Mouse (Mus musculus): ENCODE results near the gene Sypl2. TPM values are rescaled to one million over a fixed set of nuclear protein-coding genes. Genes with fewer than 3 reads are reported as not detected.

Gene Sypl2
- polyA plus RNA-seq, 1 experiment from 2014 or later: 2.3 TPM

GRCm38 (mm10) chr3:108185460-108186097 lies 40.9 kb downstream of the Sypl2 start:
- Histone ChIP-seq H3K4me2 (ENCODE audit: low read length) (peak overlapping the region; percentile 80), H3K9ac (replicated peaks; ENCODE audit: low read depth, low read length) (peak overlapping the region; percentile 81), H3K27me3 (replicated peaks; ENCODE audit: control insufficient read depth, insufficient read depth, low read length) (no peaks in the 10 kb centered on the region), H3K4me1 (replicated peaks; ENCODE audit: control insufficient read depth, insufficient read depth, low read length) (peaks cover 28% of the 10 kb centered on the region), H3K9me3 (ENCODE audit: control insufficient read depth, low read length) (no peaks in the 10 kb centered on the region), H3K4me3 (replicated peaks; ENCODE audit: low read length) (peak overlapping the region; percentile 74), H3K36me3 (ENCODE audit: control insufficient read depth, insufficient read depth) (no peaks in the 10 kb centered on the region), H3K27ac (ENCODE audit: low read length) (no peak overlapping the region)
- ATAC-seq: no peak
- WGBS: 3% methylated on average over 16 of the region's 16 CpGs

DNA sequence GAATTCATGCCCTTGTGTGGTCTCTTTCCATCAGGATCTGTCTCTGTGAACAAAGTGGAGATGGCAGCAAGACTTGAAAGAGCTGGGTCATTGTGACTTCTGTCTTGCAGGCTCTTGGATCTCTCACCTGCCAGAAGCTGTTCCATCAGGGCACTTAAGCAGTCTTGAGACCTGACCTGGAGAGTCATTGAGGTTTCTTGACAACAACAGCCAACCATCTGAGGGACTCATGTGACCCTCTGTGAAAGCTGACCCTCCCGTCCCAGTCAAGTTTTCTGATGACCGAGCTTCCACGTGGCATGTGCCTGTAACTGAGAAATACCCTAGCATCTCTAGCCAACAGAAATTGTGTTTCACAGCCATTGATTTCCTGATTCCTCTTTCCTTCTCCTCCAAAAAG lies 41.7 kb downstream of the Sypl2 start:
- no peak overlapping the region for H3K4me3 ChIP-seq (replicated peaks; ENCODE audit: low read length)
- no peak overlapping the region for H3K4me2 ChIP-seq (ENCODE audit: low read length)
- H3K9me3 ChIP-seq (ENCODE audit: control insufficient read depth, low read length): no peaks in the 10 kb centered on the region
- no peaks in the 10 kb centered on the region for H3K27me3 ChIP-seq (replicated peaks; ENCODE audit: control insufficient read depth, insufficient read depth, low read length)
- WGBS: 76% methylated on average over 3 of the region's 3 CpGs
- peaks cover 27% of the 10 kb centered on the region for H3K4me1 ChIP-seq (replicated peaks; ENCODE audit: control insufficient read depth, insufficient read depth, low read length)
- H3K9ac ChIP-seq (replicated peaks; ENCODE audit: low read depth, low read length): no peak overlapping the region
- no peak for ATAC-seq
- no peak overlapping the region for H3K27ac ChIP-seq (ENCODE audit: low read length)
- H3K36me3 ChIP-seq (ENCODE audit: control insufficient read depth, insufficient read depth): no peaks in the 10 kb centered on the region

DNA sequence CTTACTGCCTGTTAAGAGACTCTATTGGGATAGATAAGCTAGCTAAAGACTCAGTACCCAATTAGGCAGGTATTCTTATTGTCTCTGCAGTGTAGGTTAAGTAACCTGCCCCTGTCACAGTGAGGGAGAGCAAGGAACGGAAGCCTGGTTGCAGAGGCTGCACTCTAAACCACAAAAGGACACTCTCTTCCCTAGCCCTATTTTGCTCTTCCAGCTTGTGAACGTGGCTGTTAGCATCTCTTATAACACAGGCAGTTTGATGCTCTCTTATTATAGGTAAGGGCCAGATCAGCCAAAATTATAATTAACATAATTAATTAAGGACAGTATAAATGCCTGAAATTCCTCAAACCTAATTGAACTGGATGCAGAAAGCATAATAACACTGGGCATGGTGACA lies 45.9 kb downstream of the Sypl2 start:
- peaks cover 5% of the 10 kb centered on the region for H3K4me1 ChIP-seq (replicated peaks; ENCODE audit: control insufficient read depth, insufficient read depth, low read length)
- no peaks in the 10 kb centered on the region for H3K9me3 ChIP-seq (ENCODE audit: control insufficient read depth, low read length)
- H3K27ac ChIP-seq (ENCODE audit: low read length): no peak overlapping the region
- no peak overlapping the region for H3K4me2 ChIP-seq (ENCODE audit: low read length)
- no peak overlapping the region for H3K4me3 ChIP-seq (replicated peaks; ENCODE audit: low read length)
- no peak for ATAC-seq
- H3K27me3 ChIP-seq (replicated peaks; ENCODE audit: control insufficient read depth, insufficient read depth, low read length): no peaks in the 10 kb centered on the region
- H3K9ac ChIP-seq (replicated peaks; ENCODE audit: low read depth, low read length): no peak overlapping the region
- H3K36me3 ChIP-seq (ENCODE audit: control insufficient read depth, insufficient read depth): no peaks in the 10 kb centered on the region
- WGBS: 14% methylated on average over 2 of the region's 2 CpGs

DNA sequence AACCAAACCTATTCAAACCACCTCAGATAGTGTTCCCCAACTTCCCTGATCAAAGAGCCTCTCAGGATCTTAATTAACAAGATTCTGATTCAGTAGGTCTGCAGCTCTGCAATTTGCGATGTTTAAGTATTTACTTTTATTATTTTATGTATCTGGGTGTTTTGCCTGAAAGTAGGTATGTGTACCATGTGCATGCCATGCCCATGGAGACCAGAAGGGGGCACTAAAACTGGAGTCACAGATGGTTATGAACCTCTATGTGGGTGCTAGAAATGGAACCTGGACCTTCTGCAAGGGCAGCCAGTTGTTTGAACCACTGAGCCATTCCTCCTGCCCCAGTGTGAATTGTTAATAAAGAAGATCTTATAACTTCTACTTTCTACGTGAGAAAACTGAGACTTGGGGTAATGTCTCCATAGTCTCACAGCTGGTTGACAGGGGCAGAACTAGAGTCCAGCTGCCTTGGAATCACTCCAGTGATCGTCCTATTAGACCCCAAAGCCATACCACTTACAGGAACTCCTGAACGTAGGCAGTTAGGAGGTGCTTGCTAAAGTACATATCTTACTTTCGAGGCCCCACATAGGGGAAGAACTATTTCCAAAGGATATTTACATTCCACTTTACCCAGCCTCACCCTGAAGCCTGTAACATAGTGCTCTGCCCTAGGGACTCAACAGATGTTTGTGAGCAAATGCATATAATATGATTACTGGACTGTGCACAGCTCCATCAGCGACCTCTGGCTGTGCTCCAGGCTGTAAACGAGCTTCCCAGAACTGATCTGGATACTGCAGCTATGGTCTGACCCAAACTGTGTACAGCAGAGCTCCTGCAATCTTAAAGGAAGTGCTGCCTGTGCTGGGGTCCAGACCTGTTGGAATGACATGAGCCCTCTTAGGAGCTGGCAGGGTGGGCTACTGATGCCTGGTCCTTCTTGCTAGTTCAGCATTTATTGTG lies 47.4 kb downstream of the Sypl2 start:
- H3K4me1 ChIP-seq (replicated peaks; ENCODE audit: control insufficient read depth, insufficient read depth, low read length): peaks cover 17% of the 10 kb centered on the region
- no peak for ATAC-seq
- H3K4me3 ChIP-seq (replicated peaks; ENCODE audit: low read length): no peak overlapping the region
- H3K9me3 ChIP-seq (ENCODE audit: control insufficient read depth, low read length): no peaks in the 10 kb centered on the region
- no peaks in the 10 kb centered on the region for H3K36me3 ChIP-seq (ENCODE audit: control insufficient read depth, insufficient read depth)
- no peak overlapping the region for H3K4me2 ChIP-seq (ENCODE audit: low read length)
- WGBS: 81% methylated on average over 7 of the region's 7 CpGs
- H3K9ac ChIP-seq (replicated peaks; ENCODE audit: low read depth, low read length): no peak overlapping the region
- H3K27me3 ChIP-seq (replicated peaks; ENCODE audit: control insufficient read depth, insufficient read depth, low read length): no peaks in the 10 kb centered on the region
- H3K27ac ChIP-seq (ENCODE audit: low read length): no peak overlapping the region

- H3K4me3 ChIP-seq (replicated peaks; ENCODE audit: low read length): peak overlapping the region; percentile 7
Observed at GRCm38 (mm10) chr3:108174672-108175531, 51.5 kb downstream of the Sypl2 start.

DNA sequence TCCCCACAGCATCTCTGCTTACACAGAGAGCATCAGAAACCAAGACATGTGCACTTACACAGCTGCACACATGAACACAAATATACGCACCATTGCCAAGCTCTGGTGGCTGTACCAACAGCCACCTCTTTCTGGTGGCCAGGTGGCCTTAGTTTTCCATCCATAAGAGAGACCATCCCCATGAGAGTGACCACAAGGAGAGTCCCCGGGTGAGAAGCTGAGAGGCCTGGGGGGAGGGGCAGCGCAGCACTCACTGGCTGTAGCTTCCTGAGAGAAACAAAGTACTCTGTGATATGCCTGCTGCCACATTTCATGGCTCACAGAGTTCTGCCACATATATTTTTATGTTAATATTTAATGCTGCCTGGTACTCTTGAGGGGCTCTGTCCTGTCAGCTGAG lies 57.2 kb downstream of the Sypl2 start:
- WGBS: 43% methylated on average over 3 of the region's 3 CpGs
- Histone ChIP-seq H3K27ac (ENCODE audit: low read length) (no peak overlapping the region), H3K9me3 (ENCODE audit: control insufficient read depth, low read length) (no peaks in the 10 kb centered on the region), H3K9ac (replicated peaks; ENCODE audit: low read depth, low read length) (no peak overlapping the region), H3K4me1 (replicated peaks; ENCODE audit: control insufficient read depth, insufficient read depth, low read length) (peaks cover 25% of the 10 kb centered on the region), H3K27me3 (replicated peaks; ENCODE audit: control insufficient read depth, insufficient read depth, low read length) (no peaks in the 10 kb centered on the region), H3K4me3 (replicated peaks; ENCODE audit: low read length) (no peak overlapping the region), H3K4me2 (ENCODE audit: low read length) (no peak overlapping the region), H3K36me3 (ENCODE audit: control insufficient read depth, insufficient read depth) (no peaks in the 10 kb centered on the region)
- no peak for ATAC-seq

More at GRCm38 (mm10) chr3:108174672-108175531, 51.5 kb downstream of the Sypl2 start:
- WGBS: 6% methylated on average over 13 of the region's 14 CpGs
- Histone ChIP-seq H3K4me1 (replicated peaks; ENCODE audit: control insufficient read depth, insufficient read depth, low read length) (peaks cover 18% of the 10 kb centered on the region), H3K27me3 (replicated peaks; ENCODE audit: control insufficient read depth, insufficient read depth, low read length) (no peaks in the 10 kb centered on the region), H3K36me3 (ENCODE audit: control insufficient read depth, insufficient read depth) (no peaks in the 10 kb centered on the region), H3K27ac (ENCODE audit: low read length) (peak overlapping the region; percentile 92), H3K9me3 (ENCODE audit: control insufficient read depth, low read length) (no peaks in the 10 kb centered on the region), H3K4me2 (ENCODE audit: low read length) (peak overlapping the region; percentile 45), H3K9ac (replicated peaks; ENCODE audit: low read depth, low read length) (peak overlapping the region; percentile 59)
- peak; percentile 97 for ATAC-seq

- Histone ChIP-seq H3K4me1 (replicated peaks; ENCODE audit: control insufficient read depth, insufficient read depth, low read length) (peaks cover 23% of the 10 kb centered on the region), H3K9me3 (ENCODE audit: control insufficient read depth, low read length) (no peaks in the 10 kb centered on the region), H3K36me3 (ENCODE audit: control insufficient read depth, insufficient read depth) (no peaks in the 10 kb centered on the region), H3K27me3 (replicated peaks; ENCODE audit: control insufficient read depth, insufficient read depth, low read length) (no peaks in the 10 kb centered on the region; the same call in 1 of the 2 replicates), H3K27ac (ENCODE audit: low read length) (no peak overlapping the region), H3K4me3 (replicated peaks; ENCODE audit: low read length) (no peak overlapping the region), H3K4me2 (ENCODE audit: low read length) (no peak overlapping the region), H3K9ac (replicated peaks; ENCODE audit: low read depth, low read length) (no peak overlapping the region)
- 41% methylated on average over 14 of the region's 14 CpGs for WGBS
- ATAC-seq: no peak
Observed at GRCm38 (mm10) chr3:108167499-108167898, 58.9 kb downstream of the Sypl2 start.

DNA sequence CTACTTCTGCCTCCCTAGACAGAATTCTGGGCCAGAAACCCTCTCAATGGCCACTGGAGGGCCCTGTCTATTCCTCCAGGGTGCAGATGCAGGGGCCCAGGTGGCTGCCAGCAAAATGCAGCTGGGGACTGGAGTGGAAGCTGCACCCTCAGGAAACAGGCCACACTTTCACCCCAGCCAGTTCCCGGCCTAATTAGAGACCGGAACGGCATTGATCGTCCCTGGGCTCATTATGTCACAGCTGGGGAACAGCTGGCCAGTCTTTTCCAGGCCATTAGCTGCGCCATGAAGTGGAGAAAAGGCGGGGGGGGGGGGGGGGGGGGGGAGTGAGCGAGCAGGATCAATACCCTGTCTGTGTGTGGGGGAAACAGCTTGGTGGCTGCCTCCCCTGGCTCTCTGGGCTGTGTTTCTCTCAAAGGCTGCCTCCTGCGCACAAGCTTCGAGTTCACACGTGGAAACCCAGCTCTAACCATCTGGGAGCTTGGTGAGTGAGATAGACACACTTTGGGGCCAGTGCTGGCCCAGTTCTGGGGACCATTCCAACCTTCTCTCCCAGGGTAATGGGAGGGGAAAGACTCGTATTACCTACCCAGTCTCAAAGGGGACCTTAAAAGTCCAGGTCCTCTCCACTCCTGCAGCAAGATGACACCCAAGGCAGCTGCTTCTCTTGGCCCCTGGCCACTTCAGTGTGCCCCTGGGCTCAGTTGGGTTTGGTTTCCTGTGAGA lies 59.8 kb downstream of the Sypl2 start:
- WGBS: 2% methylated on average over 8 of the region's 11 CpGs
- H3K4me2 ChIP-seq (ENCODE audit: low read length): no peak overlapping the region
- H3K36me3 ChIP-seq (ENCODE audit: control insufficient read depth, insufficient read depth): no peaks in the 10 kb centered on the region
- no peaks in the 10 kb centered on the region; the same call in 1 of the 2 replicates for H3K27me3 ChIP-seq (replicated peaks; ENCODE audit: control insufficient read depth, insufficient read depth, low read length)
- no peaks in the 10 kb centered on the region for H3K9me3 ChIP-seq (ENCODE audit: control insufficient read depth, low read length)
- H3K4me3 ChIP-seq (replicated peaks; ENCODE audit: low read length): no peak overlapping the region
- peaks cover 23% of the 10 kb centered on the region for H3K4me1 ChIP-seq (replicated peaks; ENCODE audit: control insufficient read depth, insufficient read depth, low read length)
- peak; percentile 55; the same call in 1 of the 2 replicates for ATAC-seq
- H3K9ac ChIP-seq (replicated peaks; ENCODE audit: low read depth, low read length): no peak overlapping the region
- H3K27ac ChIP-seq (ENCODE audit: low read length): no peak overlapping the region
